Mouse (Mus musculus): ENCODE data around the gene Fstl3. TPM values are rescaled to one million over a fixed set of nuclear protein-coding genes. Genes with fewer than 3 reads are reported as not detected.

Fstl3 gene
- polyA plus RNA-seq, 1 experiment from 2014 or later, result 17.6 TPM

GRCm38 (mm10) chr10:79814271-79814842 is 37.3 kb downstream of the Fstl3 start:
- Histone ChIP-seq H3K36me3 (ENCODE audit: control insufficient read depth, insufficient read depth, low read length) (0 out of 2 replicates have a peak, but pooled peaks cover under 1% of the 10 kb centered on the region), H3K9ac (ENCODE audit: low read length) (no peak overlapping the region), H3K4me2 (replicated peaks; ENCODE audit: low read depth) (no peak overlapping the region), H3K27ac (replicated peaks) (no peak overlapping the region), H3K27me3 (ENCODE audit: control insufficient read depth, insufficient read depth, low read length) (no peaks in the 10 kb centered on the region), H3K4me1 (replicated peaks; ENCODE audit: control insufficient read depth, insufficient read depth) (no peaks in the 10 kb centered on the region), H3K9me3 (ENCODE audit: control insufficient read depth, low read length) (no peaks in the 10 kb centered on the region), H3K4me3 (ENCODE audit: low read depth, low read length) (no peak overlapping the region)
- no peak for ATAC-seq (ENCODE audit: low FRiP score, low TSS enrichment)
- 81% methylated on average over 5 of the region's 5 CpGs for WGBS
- TF ChIP-seq EP300 (optimal IDR thresholded peaks at IDR 0.05) (no peak), CTCF (IDR thresholded peaks at IDR 0.05; ENCODE audit: low read depth) (no peak)
- DNase-seq (ENCODE audit: low spot score), result no peak

GRCm38 (mm10) chr10:79815671-79816494 is 38.8 kb downstream of the Fstl3 start:
- TF ChIP-seq CTCF (IDR thresholded peaks at IDR 0.05; ENCODE audit: low read depth) (no peak), EP300 (optimal IDR thresholded peaks at IDR 0.05) (no peak)
- H3K36me3 ChIP-seq (ENCODE audit: control insufficient read depth, insufficient read depth, low read length), result no peaks in the 10 kb centered on the region
- no peaks in the 10 kb centered on the region for H3K4me1 ChIP-seq (replicated peaks; ENCODE audit: control insufficient read depth, insufficient read depth)
- no peak for DNase-seq (ENCODE audit: low spot score)
- no peaks in the 10 kb centered on the region for H3K9me3 ChIP-seq (ENCODE audit: control insufficient read depth, low read length)
- H3K4me2 ChIP-seq (replicated peaks; ENCODE audit: low read depth), result no peak overlapping the region
- H3K27me3 ChIP-seq (ENCODE audit: control insufficient read depth, insufficient read depth, low read length), result no peaks in the 10 kb centered on the region
- no peak overlapping the region for H3K4me3 ChIP-seq (ENCODE audit: low read depth, low read length)
- 78% methylated on average over 12 of the region's 12 CpGs for whole genome bisulfite sequencing
- ATAC-seq (ENCODE audit: low FRiP score, low TSS enrichment), result no peak
- H3K27ac ChIP-seq (replicated peaks), result no peak overlapping the region
- H3K9ac ChIP-seq (ENCODE audit: low read length), result no peak overlapping the region

- no peak overlapping the region for H3K4me2 ChIP-seq (replicated peaks; ENCODE audit: low read depth)
Measured at GRCm38 (mm10) chr10:79817111-79817510, 40.0 kb downstream of the Fstl3 start.

GRCm38 (mm10) chr10:79818225-79818624 is 41.2 kb downstream of the Fstl3 start:
- Histone ChIP-seq H3K4me2 (replicated peaks; ENCODE audit: low read depth) (no peak overlapping the region), H3K36me3 (ENCODE audit: control insufficient read depth, insufficient read depth, low read length) (no peaks in the 10 kb centered on the region), H3K27me3 (ENCODE audit: control insufficient read depth, insufficient read depth, low read length) (no peaks in the 10 kb centered on the region), H3K4me3 (ENCODE audit: low read depth, low read length) (no peak overlapping the region), H3K9ac (ENCODE audit: low read length) (no peak overlapping the region), H3K9me3 (ENCODE audit: control insufficient read depth, low read length) (no peaks in the 10 kb centered on the region), H3K27ac (replicated peaks) (0 out of 2 replicates have a peak overlapping the region, but pooled peaks have one; percentile 35), H3K4me1 (replicated peaks; ENCODE audit: control insufficient read depth, insufficient read depth) (no peaks in the 10 kb centered on the region)
- no peak for TF ChIP-seq EP300 (optimal IDR thresholded peaks at IDR 0.05)
- TF ChIP-seq CTCF (IDR thresholded peaks at IDR 0.05; ENCODE audit: low read depth), result no peak
- 44% methylated on average over 4 of the region's 4 CpGs for WGBS
- peak; percentile 51 for ATAC-seq (ENCODE audit: low FRiP score, low TSS enrichment)
- peak; percentile 67 for DNase-seq (ENCODE audit: low spot score)

More at GRCm38 (mm10) chr10:79817111-79817510, 40.0 kb downstream of the Fstl3 start:
- Histone ChIP-seq H3K9ac (ENCODE audit: low read length) (no peak overlapping the region), H3K4me3 (ENCODE audit: low read depth, low read length) (no peak overlapping the region), H3K27me3 (ENCODE audit: control insufficient read depth, insufficient read depth, low read length) (no peaks in the 10 kb centered on the region), H3K36me3 (ENCODE audit: control insufficient read depth, insufficient read depth, low read length) (no peaks in the 10 kb centered on the region), H3K4me1 (replicated peaks; ENCODE audit: control insufficient read depth, insufficient read depth) (no peaks in the 10 kb centered on the region), H3K27ac (replicated peaks) (0 out of 2 replicates have a peak overlapping the region, but pooled peaks have one; percentile 24), H3K9me3 (ENCODE audit: control insufficient read depth, low read length) (no peaks in the 10 kb centered on the region)
- WGBS, result 67% methylated on average over 2 of the region's 2 CpGs
- TF ChIP-seq CTCF (IDR thresholded peaks at IDR 0.05; ENCODE audit: low read depth) (peak; percentile 64), EP300 (optimal IDR thresholded peaks at IDR 0.05) (no peak)
- no peak for DNase-seq (ENCODE audit: low spot score)
- ATAC-seq (ENCODE audit: low FRiP score, low TSS enrichment), result no peak

- WGBS, result 89% methylated on average over 17 of the region's 17 CpGs
- H3K27me3 ChIP-seq (ENCODE audit: control insufficient read depth, insufficient read depth, low read length), result no peaks in the 10 kb centered on the region
- no peaks in the 10 kb centered on the region for H3K9me3 ChIP-seq (ENCODE audit: control insufficient read depth, low read length)
- no peak overlapping the region for H3K4me2 ChIP-seq (replicated peaks; ENCODE audit: low read depth)
- no peak for DNase-seq (ENCODE audit: low spot score)
- no peak for ATAC-seq (ENCODE audit: low FRiP score, low TSS enrichment)
- H3K4me1 ChIP-seq (replicated peaks; ENCODE audit: control insufficient read depth, insufficient read depth), result 0 out of 2 replicates have a peak, but pooled peaks cover 4% of the 10 kb centered on the region
- H3K4me3 ChIP-seq (ENCODE audit: low read depth, low read length), result no peak overlapping the region
- H3K27ac ChIP-seq (replicated peaks), result no peak overlapping the region
- H3K9ac ChIP-seq (ENCODE audit: low read length), result no peak overlapping the region
- H3K36me3 ChIP-seq (ENCODE audit: control insufficient read depth, insufficient read depth, low read length), result no peaks in the 10 kb centered on the region
- no peak for TF ChIP-seq CTCF (IDR thresholded peaks at IDR 0.05; ENCODE audit: low read depth)
- TF ChIP-seq EP300 (optimal IDR thresholded peaks at IDR 0.05), result no peak
Measured at GRCm38 (mm10) chr10:79819606-79820005, 42.5 kb downstream of the Fstl3 start.

- H3K4me2 ChIP-seq (replicated peaks; ENCODE audit: low read depth), result peak overlapping the region; percentile 23; the same call in 1 of the 2 replicates
- no peaks in the 10 kb centered on the region for H3K9me3 ChIP-seq (ENCODE audit: control insufficient read depth, low read length)
- DNase-seq (ENCODE audit: low spot score), result no peak
- peak overlapping the region; percentile 70 for H3K27ac ChIP-seq (replicated peaks)
- no peak for ATAC-seq (ENCODE audit: low FRiP score, low TSS enrichment)
- H3K27me3 ChIP-seq (ENCODE audit: control insufficient read depth, insufficient read depth, low read length), result no peaks in the 10 kb centered on the region
- 0 out of 2 replicates have a peak, but pooled peaks cover 7% of the 10 kb centered on the region for H3K4me1 ChIP-seq (replicated peaks; ENCODE audit: control insufficient read depth, insufficient read depth)
- no peak overlapping the region for H3K4me3 ChIP-seq (ENCODE audit: low read depth, low read length)
- 67% methylated on average over 8 of the region's 8 CpGs for WGBS
- H3K36me3 ChIP-seq (ENCODE audit: control insufficient read depth, insufficient read depth, low read length), result no peaks in the 10 kb centered on the region
- TF ChIP-seq CTCF (IDR thresholded peaks at IDR 0.05; ENCODE audit: low read depth), result no peak
- TF ChIP-seq EP300 (optimal IDR thresholded peaks at IDR 0.05), result no peak
- no peak overlapping the region for H3K9ac ChIP-seq (ENCODE audit: low read length)
Measured at GRCm38 (mm10) chr10:79820277-79820676, 43.2 kb downstream of the Fstl3 start.

Data from stomach, postnatal 0 days (tissue).